8 mouse cellular contexts compared by ENCODE assay signal in genomic region chr11:70020731-70021263, GRCm38 (mm10). TPM values are rescaled to one million over a fixed set of nuclear protein-coding genes. Genes with fewer than 3 reads are reported as not detected.
DNase-seq lines count a peak whose midpoint lies in the region; ATAC-seq and TF ChIP-seq lines count a peak whose summit lies in the region.

No protein-coding gene starts in this region.

- peak overlapping the region; percentile 96 for H3K9ac ChIP-seq in hindbrain, embryonic 12.5 days

- in situ Hi-C loops in Patski (cut with MboI; ENCODE audit: low pct_unique_long_range_greater_than_20kb): no loop called here

- peak; percentile 59 for ATAC-seq in Patski
- peak; percentile 82 for ATAC-seq in hindbrain, embryonic 12.5 days (ENCODE audit: low FRiP score)

- no peaks in the 10 kb centered on the region for H3K9me3 ChIP-seq in hindbrain, embryonic 12.5 days (replicated peaks)

- H3K36me3 ChIP-seq in hindbrain, embryonic 12.5 days: no peaks in the 10 kb centered on the region

- peak overlapping the region; percentile 94 for H3K27ac ChIP-seq in hindbrain, embryonic 12.5 days

- H3K27me3 ChIP-seq in Patski: no peaks in the 10 kb centered on the region
- H3K27me3 ChIP-seq in hindbrain, embryonic 12.5 days: no peaks in the 10 kb centered on the region

- peaks cover 73% of the 10 kb centered on the region for H3K4me1 ChIP-seq in hindbrain, embryonic 12.5 days

- H3K4me2 ChIP-seq in hindbrain, embryonic 12.5 days (replicated peaks): peak overlapping the region; percentile 91

- H3K4me3 ChIP-seq in hindbrain, embryonic 12.5 days: peak overlapping the region; percentile 71

- TF ChIP-seq CTCF in Patski (IDR thresholded peaks at IDR 0.05): no peak

- POLR2A ChIA-PET in Patski (lab: Charles Lee): interaction anchor here (1.1 kb wide), 1 partner anchor 25 kb away, joined by 3 read pairs; no protein-coding TSS in a partner anchor

- no peak for DNase-seq in Patski (ENCODE audit: low read depth, low spot score)
- peak; percentile 89 for DNase-seq in cerebellum, adult 9-11 months
- DNase-seq in frontal cortex, adult 2 months (ENCODE audit: extremely low spot score in 1 of 2, low spot score in 1 of 2): peak; percentile 84 to 85
- peak; percentile 73 to 74 for DNase-seq in layer of hippocampus, postnatal 36 days
- peak; percentile 74 for DNase-seq in lung, postnatal 14 days
- DNase-seq in ovary, postnatal 36 days (ENCODE audit: low spot score): peak; percentile 66
- DNase-seq in thymus, postnatal 10 days (ENCODE audit: low spot score in 2 of 2): peak; percentile 73

- CTCF ChIA-PET in Patski (lab: Charles Lee): interaction anchor here (2.3 kb wide), 1 partner anchor 11 kb away, joined by 8 read pairs; no protein-coding TSS in a partner anchor

- WGBS in hindbrain, embryonic 12.5 days: 0% methylated on average over 8 of the region's 8 CpGs

RNA-seq across cellular contexts. Expression of gene Dlg4, which starts 4.1 kb away (rescaled TPM):
- polyA plus RNA-seq in Patski (2021): 48.1 TPM
- polyA plus RNA-seq in frontal cortex, adult 2 months (2012; rRNA removed): 697 and 762 TPM in 2 replicates
- 23.0 and 28.5 TPM in 2 replicates for polyA plus RNA-seq in hindbrain, embryonic 12.5 days (2016; fragmentation: Nextera tagmentation; extraction: Ambion mirVana)
- total RNA-seq in layer of hippocampus, postnatal 36 days (2021): 100 to 1,000 TPM; 888 to 914 TPM

RNA-seq across cellular contexts. Expression of gene Acadvl, which starts 5.6 kb away (rescaled TPM):
- 234 TPM for polyA plus RNA-seq in Patski (2021)
- polyA plus RNA-seq in frontal cortex, adult 2 months (2012; rRNA removed): 69.8 and 74.0 TPM in 2 replicates
- 59.8 and 61.9 TPM in 2 replicates for polyA plus RNA-seq in hindbrain, embryonic 12.5 days (2016; fragmentation: Nextera tagmentation; extraction: Ambion mirVana)
- total RNA-seq in layer of hippocampus, postnatal 36 days (2021): 10 to 100 TPM; 54.9 to 58.6 TPM

RNA-seq across cellular contexts. Expression of gene Dvl2, which starts 20.4 kb away (rescaled TPM):
- polyA plus RNA-seq in Patski (2021): 41.6 TPM
- polyA plus RNA-seq in frontal cortex, adult 2 months (2012; rRNA removed): 34.9 and 35.3 TPM in 2 replicates
- polyA plus RNA-seq in hindbrain, embryonic 12.5 days (2016; fragmentation: Nextera tagmentation; extraction: Ambion mirVana): 45.9 and 46.4 TPM in 2 replicates
- 10 to 100 TPM; 36.8 to 41.7 TPM for total RNA-seq in layer of hippocampus, postnatal 36 days (2021)

RNA-seq across cellular contexts. Expression of gene Phf23, which starts 25.2 kb away (rescaled TPM):
- polyA plus RNA-seq in Patski (2021): 76.1 TPM
- 38.9 and 42.2 TPM in 2 replicates for polyA plus RNA-seq in frontal cortex, adult 2 months (2012; rRNA removed)
- polyA plus RNA-seq in hindbrain, embryonic 12.5 days (2016; fragmentation: Nextera tagmentation; extraction: Ambion mirVana): 87.8 and 96.2 TPM in 2 replicates
- total RNA-seq in layer of hippocampus, postnatal 36 days (2021): 10 to 100 TPM; 45.4 to 47.4 TPM

RNA-seq across cellular contexts. Expression of gene Gabarap, which starts 29.9 kb away (rescaled TPM):
- 528 TPM for polyA plus RNA-seq in Patski (2021)
- polyA plus RNA-seq in frontal cortex, adult 2 months (2012; rRNA removed): 291 and 371 TPM in 2 replicates
- 598 and 607 TPM in 2 replicates for polyA plus RNA-seq in hindbrain, embryonic 12.5 days (2016; fragmentation: Nextera tagmentation; extraction: Ambion mirVana)
- 100 to 1,000 TPM; 232 to 236 TPM for total RNA-seq in layer of hippocampus, postnatal 36 days (2021)

Comparison
In these comparisons a context has a peak if more than half of its experiments do, and no peak if none do; other contexts are left out.
1. RNA of gene Dlg4, which starts 4.1 kb away (polyA plus RNA-seq): 697 to 762 TPM in frontal cortex, adult 2 months; 48.1 TPM in Patski (single experiment) and 23.0 to 28.5 TPM in hindbrain, embryonic 12.5 days; every median in the first group is over 10 times any median in the second.